Mouse (Mus musculus): Measurements from ENCODE around the gene Ggact.

DNA sequence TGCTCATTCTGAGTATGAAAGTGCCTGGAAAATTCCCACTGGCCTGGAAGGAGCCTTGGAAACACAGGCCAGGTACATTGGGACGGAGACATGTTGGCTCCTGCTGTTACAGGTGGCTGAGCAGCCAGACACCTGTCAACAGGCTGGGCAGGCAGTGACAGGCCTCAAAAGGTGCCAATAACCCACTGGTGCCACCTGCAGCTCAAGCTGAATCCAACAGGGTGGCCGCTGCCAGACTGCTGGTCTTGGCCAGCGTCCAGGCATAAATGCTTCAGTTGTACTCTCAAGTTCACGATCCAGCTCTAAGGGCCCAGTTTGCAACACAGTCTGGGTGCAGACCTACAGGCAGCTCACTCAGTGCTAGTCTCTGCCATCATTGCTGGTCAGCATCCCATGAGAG lies 10.7 kb downstream of the Ggact start:
- TF ChIP-seq CTCF (IDR thresholded peaks at IDR 0.05; ENCODE audit: control insufficient read depth, insufficient read depth, insufficient replicate concordance, low read depth, low read length) (no peak; the same call in 1 of the 2 replicates), POLR2A (IDR thresholded peaks at IDR 0.05; ENCODE audit: control insufficient read depth, low read depth, low read length) (no peak)

Data from testis, adult 2 months (tissue).